Mouse (Mus musculus): Measurements from ENCODE around the gene Gm11020.
"Not testable (repeated sequence)": the region's sequence is repeated elsewhere in the genome, so short reads cannot be mapped to it uniquely, and the experiment has no call there.

DNA sequence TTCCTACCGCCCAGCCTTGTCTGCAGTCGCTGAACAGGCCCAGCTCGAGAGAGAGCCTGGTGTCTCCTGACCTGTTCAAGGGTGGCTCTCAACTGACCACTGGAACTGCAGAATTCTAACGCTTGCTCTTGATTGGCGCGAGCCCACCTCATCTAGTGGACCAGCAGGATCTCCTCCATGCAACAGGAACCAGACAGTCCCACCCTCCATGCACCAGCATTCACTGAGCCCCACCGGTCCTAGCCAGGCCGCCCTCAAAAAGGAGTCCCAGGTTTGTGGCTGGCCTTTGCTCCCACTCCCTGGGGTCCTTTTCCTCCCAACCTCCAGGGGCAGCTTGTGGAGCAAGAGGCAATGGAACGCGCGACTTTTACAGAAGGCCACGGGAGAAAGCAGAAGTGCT, 28.3 kb upstream of the Gm11020 start, which contains the start of gene Cmtm2a:
- not testable (repeated sequence) for TF ChIP-seq CTCF (IDR thresholded peaks at IDR 0.05; ENCODE audit: low read depth); EP300 (optimal IDR thresholded peaks at IDR 0.05)
